Mouse (Mus musculus) heart, adult 8-10 months (tissue): ENCODE measurements around the gene Erbin. TPM values are rescaled to one million over a fixed set of nuclear protein-coding genes. Genes with fewer than 3 reads are reported as not detected.

Experiments used
- DNase-seq: peaks from one replicate; pipeline ENCODE4 v3.0.0; 2022; ENCODE audit warnings: low spot score
- total RNA-seq, 4 experiments: library from RNA; stranded (reverse); gene quantifications; 2 replicates each; pipeline ENCODE4 v1.2.4; 2022

Erbin gene
- total RNA-seq, result 10 to 100 TPM; 43.2 to 48.3 (median 45.9) TPM

DNA sequence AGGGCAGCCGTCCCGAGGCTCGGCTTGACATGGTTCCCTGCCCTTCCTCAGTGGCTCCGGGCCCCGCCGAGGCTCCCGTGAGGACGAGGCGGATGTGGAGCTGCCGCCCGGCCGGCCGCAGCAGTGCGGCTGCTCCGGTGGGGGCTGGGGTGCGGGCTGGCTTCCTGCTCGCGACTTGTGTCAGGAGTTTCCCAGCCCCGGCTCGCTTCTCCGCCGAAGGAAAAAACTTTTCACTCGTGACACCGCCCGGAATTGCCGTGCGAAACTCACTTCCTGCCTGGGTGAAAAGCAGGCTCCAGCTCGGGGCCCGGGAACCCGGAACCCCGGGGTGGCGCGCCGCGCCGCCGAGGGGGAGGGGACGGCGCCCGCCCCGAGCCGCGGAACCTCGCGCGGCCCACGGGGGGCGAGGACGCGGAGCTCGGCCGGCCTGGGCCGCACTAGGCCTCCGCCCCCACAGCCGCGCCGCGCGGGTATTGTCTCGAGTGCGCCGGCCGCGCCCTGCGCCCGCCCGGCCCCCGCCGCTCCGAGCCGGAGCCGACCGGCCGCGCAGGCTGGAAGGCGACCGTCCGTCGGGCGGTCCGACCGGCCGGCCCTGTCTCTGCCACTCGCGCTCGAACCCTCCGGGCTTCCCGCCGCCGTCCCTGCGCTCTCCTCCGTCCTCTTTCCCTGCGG lies at the start of gene Erbin:
Gene Erbin (minus strand): TSS at position 254 of the 672 bp plus-strand sequence.
- DNase-seq, result peak; percentile 89

DNA sequence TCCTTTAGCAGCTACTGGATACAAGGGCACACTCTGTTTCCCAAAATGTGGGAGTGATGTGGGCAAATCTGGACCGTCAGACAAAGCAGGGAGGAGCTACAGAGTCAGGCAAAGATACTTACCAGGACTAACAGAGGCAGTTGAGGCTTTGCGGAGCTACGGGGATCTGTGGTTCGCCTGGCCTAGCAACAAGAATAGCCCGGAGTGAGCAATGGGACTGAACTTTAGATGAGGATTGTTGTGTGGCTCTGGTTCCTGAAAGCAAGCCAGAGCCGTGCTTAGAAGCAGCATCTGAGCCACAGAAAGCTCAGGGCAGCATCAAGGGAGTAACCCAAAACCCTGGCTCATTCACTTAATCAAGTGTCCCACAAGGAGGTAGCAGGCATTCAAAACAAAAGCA lies 49.6 kb upstream of the Erbin start:
- no peak for DNase-seq

DNA sequence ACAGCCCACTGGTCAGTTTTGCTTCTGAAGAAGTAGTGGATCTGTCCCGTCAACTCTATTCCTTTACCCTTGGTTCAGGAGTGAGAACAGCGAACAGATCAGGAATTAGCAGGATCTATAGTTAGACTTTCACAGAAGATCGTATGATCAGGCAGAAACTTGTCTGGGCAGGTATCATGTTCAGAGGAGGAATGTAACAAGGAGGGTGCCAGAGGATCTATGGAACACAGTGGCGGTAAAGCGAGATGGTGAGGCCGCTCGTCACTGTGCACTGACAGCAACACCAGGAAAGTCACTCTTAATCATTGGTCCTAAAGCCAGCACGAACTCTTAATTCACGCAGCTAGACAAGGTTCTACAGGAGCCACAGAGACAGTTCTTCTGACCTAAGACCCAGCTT lies 47.7 kb upstream of the Erbin start:
- DNase-seq, result no peak

DNA sequence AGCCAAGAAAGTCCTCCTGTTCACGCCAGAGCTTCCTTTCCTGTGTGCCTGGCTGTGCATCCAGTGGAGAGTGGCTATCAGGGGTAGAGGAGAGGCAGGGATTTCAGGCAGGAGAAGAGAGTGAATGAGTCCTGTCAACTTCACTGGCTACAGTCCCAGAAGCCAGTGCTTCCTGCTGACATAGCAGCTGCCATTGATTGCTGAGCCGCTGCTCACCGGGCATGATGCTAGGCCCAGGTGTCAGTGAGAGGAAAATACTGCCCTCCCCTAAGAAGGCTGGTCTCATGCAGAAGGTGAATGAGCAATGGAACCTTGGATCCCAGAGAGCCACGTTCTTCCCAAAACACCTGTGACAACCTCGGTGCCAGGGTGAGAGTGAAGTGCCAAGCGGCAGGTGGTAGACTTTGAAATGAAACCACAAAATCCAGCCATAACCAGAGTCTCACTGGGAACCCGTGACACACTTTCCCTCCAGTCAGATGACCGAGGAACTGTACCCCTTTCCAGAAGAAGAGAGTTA lies 46.4 kb upstream of the Erbin start:
- no peak for DNase-seq

DNA sequence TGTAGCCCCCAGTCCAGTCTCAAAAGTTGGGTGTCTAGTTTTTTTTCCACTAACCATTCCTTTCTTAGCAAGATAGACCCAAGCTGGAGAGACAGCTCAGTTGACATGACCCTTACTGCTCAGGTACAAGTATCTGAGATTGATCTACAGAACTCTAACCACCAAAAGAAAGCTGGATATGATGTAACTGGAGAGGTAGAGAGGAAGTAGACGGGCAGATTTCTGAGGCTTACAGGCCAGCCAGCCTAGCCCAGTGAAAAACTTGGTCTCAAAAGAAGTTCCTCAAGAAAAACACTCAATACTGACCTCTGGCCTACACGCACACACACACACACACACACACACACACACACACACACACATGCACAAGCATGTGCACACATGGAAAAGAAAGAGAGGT lies 44.9 kb upstream of the Erbin start:
- no peak for DNase-seq

DNA sequence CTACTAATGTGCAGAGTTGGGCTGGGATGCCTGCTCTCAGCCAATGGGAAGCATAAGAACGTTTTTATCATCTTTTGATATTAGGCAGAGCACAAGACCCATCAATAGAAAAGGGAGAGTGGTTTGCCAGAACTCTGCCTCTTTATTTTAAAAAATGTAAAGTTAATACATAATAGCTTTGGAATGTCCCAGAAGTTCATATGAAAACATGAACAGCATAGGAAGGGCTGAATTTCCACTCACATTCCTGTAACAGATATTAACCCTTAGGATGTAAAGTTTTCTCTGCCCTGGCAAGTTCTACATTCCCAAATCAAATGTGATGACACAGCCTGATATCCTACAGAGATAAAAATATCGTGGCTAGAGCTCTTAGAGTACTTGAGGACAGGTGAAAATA lies 42.8 kb upstream of the Erbin start:
- no peak for DNase-seq

DNA sequence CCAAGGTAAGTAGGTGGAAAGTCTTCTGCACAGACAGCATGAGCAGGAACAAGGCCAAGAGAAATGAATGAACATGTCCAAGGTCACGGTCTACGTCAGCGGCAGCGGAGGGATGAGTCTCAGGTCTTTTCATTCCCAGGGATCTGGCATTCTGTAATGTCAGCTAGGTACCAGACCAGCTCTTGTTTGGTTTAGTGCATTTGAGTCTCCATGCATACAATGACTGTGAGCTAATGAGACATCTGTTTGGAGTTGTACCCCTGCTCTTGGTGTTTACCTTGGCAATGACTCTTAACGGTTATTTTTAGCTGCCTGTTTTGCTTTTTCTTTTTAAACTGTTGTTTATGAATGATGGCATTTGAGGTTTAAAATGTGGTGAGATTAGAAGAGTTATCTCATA lies 39.5 kb upstream of the Erbin start:
- no peak for DNase-seq

DNA sequence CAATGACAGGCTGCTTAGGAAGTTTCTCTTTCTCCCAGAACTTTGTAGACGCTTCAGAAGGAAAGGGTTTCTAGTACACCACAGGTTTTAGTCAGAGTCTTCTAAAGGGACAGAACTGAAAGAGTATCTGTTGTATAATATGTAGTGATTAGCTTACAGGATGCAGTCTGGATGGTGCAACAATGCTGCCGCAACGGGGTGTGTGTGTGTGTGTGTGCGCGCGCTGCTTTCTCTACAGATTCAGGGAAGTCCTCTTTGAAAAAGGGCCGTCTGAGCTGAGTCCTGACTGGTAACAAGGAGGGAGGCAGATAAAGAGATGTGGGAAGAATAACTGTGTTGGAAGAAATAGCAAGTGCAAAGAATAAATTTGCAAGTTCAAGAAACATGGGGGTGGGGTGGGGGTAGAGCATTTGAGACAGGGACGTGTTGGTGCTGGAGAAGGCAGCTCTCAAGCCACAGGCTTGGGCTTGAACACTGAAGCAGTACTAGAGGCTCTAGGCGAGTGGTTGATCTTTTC lies 38.4 kb upstream of the Erbin start:
- no peak for DNase-seq

DNA sequence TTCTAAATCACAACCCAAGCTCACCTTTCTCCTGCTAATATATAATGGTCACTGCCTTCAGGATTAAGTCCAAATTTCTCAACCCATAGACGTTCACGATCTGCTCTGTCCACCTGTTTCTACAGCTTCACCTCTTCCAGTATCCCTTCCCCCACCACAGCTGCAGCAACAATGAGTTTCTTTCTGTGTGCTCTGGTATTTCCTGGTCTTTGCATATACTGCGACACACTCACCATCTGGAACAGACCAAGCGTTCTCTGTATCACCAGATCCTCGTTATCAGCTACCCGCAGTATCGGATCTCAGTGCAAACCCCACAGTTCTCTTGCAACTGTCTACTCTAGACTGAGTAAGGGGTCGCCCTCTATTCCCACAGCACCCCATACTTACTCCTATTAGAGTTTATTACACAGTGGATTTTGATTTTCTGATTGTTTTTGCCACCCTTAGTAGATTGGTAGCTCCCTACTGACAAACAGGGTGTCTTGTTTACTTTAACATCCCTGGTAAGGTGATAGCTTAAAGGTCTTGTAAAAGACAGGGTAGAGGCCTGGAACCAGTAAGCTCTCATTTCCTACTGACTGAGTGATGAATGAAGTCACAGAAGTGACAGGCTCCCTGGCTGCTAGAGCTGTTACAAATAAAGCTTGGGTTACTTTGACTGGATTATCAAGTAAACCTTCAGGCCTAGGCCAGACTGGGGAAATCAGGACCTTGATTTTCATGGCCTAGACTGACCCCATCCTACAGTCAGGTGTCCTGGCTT lies 37.0 kb upstream of the Erbin start:
- no peak for DNase-seq

DNA sequence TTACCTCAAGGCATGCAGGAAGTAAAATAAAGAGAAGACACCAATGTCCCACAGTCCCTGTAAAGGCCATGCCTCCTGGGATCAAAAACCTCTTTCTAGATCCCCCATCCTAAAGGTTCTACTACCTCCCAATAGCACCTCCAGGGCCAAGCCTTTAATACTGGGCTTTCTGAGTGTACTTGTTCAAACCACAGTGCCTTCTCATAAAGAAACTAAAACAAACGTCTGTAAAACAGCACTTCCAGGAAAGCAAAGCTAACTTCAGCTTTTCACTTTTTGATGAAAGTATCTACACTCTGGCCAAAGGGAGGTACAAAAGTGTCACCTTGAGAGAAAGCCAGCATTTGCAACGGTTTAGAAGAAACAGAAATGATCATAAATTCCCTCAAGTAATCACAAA lies 35.3 kb upstream of the Erbin start:
- DNase-seq, result no peak

DNA sequence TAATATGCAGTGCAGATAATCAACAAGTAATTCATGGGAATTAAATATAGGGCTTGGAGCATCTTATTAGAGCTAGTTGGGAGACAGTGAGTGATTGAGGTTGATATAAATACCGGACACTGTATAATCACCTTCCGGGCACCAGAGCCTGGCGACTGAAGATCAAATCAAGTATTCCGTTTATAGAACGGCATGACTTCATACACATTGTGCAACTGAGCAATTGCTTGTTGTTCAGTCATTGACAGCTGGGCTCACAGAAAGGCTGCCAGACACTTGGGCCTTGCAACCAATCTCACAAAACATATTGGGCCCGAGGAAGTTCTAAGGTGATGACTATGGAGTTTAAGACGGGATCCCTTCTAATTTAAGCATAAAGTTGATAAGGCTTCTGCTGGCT lies 31.1 kb upstream of the Erbin start:
- DNase-seq, result no peak

DNA sequence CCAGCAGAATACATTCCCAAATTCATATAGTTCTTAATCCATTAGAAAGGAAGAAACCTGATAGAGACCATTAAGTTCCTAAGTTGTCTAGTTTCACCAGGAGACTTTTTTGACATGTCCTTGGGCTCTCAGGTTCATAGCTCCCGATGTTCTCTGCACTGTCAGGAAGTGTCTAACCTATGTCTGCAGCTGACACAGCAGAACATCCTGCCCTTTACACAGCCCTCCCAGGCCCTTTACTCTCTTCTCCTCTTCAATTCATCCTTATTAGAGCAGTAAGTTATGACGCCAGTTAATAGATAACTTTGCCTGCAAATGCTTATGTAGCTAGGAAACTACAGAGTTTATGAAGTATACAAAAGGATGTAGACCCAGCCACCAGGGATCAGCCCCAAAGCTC lies 20.5 kb upstream of the Erbin start:
- DNase-seq, result no peak

DNA sequence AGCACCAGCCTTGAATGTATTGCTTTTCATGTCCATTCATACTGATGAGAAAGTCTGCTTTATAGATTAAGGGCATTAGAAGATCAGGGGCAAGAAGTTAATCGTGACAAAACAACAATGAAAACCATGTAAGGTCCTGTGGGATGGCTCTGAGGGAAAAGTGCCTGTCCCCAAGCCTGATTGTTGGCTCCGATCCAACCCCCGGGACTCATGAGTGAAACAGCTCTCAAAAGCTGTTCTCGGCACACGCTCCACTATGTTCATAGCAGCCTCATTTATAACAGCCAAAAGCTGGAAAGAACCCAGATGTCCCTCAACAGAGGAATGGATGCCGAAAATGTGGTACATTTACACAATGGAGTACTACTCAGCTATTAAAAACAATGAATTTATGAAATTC lies 4.3 kb upstream of the Erbin start:
- DNase-seq, result no peak

DNA sequence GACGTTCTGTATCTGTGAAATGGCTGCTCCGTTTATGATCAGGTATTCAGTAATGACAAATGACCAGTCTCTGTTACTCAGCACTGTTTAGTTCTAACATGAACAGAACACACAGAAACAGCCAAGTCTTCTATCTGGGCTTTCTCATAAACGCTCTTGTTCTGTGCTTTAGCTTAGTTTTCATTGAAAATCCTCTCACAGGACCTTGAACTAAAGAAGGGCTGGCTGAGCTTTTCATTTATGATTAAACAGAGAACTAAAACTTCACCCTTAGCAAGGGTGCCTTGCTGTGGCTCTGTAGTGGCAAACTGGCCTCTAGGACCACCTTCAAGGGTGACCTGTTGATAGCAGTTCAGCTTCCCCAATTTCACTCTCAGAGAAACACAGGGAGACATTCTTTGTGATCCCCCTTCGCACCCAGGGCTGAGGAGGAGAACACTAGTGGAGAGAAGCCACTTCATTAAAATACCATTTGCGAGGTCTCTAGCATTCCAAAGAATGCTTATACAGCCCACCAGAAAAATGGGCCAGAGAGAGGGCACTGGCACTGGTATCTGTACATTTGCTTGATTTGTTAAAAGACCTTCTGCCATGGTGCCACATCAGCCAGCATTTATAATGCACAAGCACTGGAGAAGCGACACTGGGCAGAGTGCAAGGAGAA lies 3.2 kb upstream of the Erbin start:
- no peak for DNase-seq

DNA sequence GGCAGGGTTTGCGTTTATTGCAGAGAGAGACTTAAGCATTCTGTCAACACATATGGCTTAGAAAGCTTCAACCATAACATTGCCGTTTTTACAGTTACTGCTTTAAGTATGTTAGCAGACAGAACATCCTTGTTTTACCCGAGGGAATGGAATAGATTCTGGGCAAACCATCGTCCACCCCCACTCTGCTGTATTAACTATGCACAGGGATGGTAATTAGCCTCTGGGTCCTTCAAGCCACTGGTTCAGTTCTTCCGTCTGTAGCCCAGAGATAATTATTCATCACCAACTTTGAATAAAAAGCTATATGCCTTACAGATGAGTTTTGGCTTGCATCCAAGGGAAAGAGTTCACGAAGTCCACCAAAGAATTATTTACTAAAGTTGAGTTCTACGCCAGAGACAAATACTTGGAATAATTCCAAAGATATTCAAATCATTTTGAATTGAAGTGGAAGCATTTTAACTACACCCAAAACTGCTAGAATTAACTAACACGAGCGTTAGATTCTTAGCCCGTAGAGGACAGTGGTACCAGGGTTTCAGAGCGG lies 1.6 kb upstream of the Erbin start:
- peak; percentile 22 for DNase-seq

DNA sequence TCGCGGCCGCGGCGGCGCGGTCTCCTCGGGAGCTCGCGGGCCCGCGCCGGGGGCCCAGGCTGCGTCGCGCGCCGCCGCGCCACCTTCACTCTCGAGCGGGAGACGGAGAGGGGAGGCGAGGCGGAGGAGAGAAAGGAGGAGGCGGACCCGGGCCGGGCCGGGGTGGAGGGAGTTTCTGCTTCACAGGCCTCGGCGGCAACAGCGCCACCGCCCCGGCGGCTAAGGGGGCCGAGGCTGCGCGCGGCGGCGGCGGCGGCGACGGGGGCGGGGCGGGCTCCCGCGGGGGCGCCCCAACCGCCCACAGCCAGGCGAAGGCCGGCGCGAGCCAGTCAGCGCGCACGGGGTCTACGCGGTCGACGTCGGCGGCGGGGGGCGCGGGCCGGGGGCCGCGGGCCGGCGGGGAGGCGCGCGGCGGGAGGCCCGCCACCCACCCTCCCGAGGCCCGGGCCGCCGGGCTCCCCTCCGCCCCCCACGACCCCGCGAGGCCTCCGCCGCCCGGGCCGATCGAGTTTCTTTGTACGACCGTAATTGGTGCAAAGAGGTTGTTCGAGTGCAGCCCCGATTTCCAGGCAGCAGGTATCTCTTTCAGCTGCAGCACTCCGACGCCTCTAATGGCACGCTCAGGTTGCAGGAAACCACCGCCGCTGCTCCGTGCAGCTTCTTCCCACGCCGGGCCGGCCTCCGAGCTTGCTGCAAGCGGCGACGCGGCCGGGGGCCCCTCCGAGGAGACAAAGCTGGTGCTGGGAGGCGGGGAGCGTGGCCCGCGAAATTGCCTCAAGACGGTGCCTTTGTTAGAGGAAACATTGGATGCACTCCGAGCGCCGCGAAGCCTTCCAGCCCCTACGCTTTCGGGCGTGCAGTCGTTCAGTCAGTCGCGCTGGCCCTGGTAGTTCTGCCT lies 868 bp upstream of the Erbin start:
- DNase-seq, result peak; percentile 80

DNA sequence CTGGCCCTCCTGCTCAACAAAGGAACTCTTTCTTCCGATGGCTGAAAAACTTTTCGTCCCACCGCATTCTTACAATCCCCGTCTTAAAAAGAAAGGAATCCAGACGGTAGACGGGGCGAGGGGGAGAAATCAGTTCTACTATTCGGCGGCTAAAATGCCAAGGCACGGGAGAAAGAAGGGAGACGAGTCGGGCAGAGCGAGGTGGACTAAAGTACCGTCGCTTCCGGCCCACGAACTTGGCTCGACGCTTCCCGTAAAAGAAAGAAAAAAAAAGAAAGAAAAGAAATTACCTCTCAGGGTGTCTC lies 406 bp downstream of the Erbin start:
- DNase-seq, result peak; percentile 45

DNA sequence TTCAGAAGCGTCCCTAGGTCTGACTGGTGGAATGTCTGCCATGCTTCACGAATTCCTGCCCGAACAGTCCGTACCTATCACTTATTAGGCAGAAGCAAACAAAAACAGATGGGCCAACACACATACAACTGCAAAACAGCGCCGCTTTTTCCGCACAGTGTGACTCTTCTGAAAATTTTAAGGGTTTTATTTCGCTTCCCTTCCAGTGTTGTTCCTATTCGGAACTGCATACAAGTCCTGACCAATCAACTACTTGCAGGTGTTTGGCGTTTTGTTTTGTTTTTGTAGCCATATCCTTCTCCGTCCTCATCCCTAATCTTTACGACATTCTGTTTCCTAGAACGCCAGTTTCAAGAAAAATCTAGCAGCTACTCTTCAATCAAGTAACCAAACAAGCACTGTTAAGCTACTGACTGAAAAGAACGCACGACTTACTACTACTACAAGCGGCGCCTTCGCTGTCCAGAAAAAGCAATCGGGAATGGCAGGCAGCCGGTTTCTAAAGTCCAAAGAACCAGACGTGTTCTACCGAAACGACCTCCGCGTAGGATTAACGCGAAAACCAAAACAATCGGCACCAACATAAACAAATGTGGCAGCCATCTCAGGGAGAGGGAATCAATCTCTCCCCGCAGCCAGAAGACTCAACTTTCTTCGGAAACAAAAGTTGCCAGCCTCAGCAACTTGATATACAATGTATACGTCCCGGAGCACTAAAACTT lies 919 bp downstream of the Erbin start:
- peak; percentile 53 for DNase-seq

DNA sequence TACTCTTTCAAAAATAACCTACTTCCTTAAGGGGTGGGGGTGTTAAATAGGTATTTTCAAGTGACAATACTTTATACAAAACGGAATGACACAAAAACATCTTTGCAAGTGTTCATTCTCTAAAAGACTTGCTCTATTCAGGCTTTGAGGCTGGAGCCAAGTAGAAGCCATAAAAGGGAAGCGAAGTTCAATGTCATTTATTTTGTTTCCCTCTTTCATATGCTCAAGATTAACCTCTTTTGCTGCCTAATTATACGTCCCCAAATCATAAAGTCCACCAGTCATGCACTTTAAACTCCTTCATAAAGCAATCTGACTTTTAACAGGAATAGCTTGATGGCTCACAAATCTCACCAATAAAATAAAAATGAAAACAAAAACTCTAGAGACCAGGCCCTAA lies 1.9 kb downstream of the Erbin start:
- no peak for DNase-seq

DNA sequence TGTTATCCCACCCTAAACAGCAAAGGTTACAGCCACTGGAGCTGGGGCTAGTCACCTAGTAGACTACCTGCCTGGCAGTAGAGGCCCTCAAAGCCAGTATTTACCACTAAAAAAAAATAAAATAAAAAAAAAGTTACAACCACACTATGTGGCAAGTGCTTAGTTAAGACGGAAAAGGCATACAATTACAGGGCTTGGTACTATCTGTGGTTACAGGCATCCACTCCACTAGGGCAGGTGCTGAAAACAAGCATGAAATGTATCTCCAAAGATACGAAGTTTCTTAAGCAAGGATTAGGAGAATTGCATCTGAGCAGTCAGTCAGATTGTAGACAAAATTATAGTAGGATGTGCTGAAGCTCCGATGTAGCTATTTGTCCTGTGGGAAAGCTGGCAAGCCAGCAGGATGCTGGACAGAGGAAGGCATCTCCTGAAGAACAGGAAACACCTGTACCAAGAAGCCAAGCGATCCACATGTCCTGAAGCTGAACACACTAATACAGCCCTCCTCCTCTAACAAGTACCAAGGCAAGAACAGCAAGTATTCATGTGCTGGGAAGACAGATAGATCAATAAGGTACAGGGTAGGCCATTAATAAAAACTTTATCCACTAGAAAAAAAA lies 6.1 kb downstream of the Erbin start:
- peak; percentile 31 for DNase-seq
